Mouse (Mus musculus) bone marrow, adult 2 months (tissue): ENCODE results near the gene Samd4.

Experiments
- CTCF ChIP-seq: fragments of 200-500 bp; IDR thresholded peaks from 2 replicates; pipeline ENCODE4 v1.5.1; 2011; ENCODE audit warnings: low read length, control low read depth; ENCODE audit not compliant: control insufficient read depth, insufficient read depth
- POLR2A ChIP-seq: fragments of 200-500 bp; IDR thresholded peaks from 2 replicates; pipeline ENCODE4 v1.6.1; 2011; ENCODE audit warnings: low read depth, mild to moderate bottlenecking, control low read depth, low read length, borderline replicate concordance; ENCODE audit not compliant: control insufficient read depth

DNA sequence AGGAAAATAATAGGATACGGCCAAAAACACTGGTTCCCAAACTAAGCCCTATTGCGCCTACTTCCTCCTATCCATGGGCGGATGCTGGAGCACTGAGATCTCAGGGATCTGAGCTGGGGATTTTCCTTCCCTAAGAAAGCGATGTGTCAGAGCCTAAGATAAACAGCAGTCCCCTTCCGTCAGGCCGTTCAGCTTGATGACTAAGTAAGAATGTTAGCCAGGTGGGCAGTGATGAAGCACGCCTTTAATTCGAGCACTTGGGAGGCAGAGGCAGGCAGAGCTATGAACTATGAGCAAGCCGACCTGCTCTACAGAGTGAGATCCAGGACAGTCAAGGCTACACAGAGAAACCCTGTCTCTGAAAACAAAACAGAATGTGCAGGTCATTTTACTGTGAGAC, 140.9 kb downstream of the Samd4 start:
- TF ChIP-seq POLR2A (no peak), CTCF (no peak)
